In the genomic region with DNA sequence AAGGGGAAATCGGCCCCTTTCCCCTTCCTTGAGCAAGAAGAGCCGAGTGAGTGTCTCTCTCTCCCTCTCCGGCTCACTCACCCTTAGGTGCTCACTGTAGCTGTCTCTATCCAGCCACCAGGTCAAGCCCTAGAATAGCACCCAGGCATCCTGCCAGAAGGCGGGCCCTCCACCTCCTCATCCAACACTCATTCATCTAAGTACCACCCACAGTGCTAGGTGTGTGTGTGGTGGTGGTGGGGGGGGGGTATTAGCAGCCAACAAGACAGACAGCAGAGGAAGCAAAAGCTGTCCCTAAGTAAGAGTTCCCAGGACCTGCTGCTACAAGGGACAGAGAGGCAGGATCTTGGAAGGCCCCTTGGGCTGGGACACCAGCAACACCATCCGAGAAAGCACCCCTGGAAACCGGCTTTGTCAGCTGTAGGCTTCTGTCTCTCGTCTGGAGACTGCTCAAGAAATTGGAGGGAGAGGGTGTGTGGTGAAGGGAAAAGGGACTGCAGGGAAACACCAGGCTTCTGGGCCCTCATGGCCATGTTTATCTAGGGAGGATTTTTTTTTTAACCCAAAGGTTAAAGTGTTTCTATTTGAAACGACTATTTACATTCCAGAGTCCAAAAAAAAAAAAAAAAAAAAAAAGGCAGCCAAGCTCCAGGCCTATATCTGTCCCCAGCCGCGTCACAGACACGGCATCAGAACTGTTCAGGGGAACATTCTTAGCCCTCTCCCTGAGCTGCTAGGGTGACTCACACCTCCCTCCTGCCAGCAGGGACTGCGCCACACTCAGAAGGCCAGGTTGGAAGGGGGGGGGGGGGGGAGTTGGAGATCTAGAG, we compare ENCODE assay signal across 8 mouse cellular contexts. TPM values are rescaled to one million over a fixed set of nuclear protein-coding genes. Genes with fewer than 3 reads are reported as not detected.
DNase-seq lines count a peak whose midpoint lies in the region; ATAC-seq and TF ChIP-seq lines count a peak whose summit lies in the region.

No protein-coding gene starts in this region.

- no peaks in the 10 kb centered on the region for H3K27me3 ChIP-seq in C2C12 (ENCODE audit: control insufficient read depth, insufficient read depth, insufficient read length)
- H3K27me3 ChIP-seq in embryonic facial prominence, embryonic 15.5 days: no peaks in the 10 kb centered on the region
- H3K27me3 ChIP-seq in limb, embryonic 14.5 days (ENCODE audit: control insufficient read depth, insufficient read depth, low read length): no peaks in the 10 kb centered on the region
- no peaks in the 10 kb centered on the region for H3K27me3 ChIP-seq in stomach, embryonic 14.5 days (ENCODE audit: control insufficient read depth, insufficient read depth, low read length)

- peaks cover 70% of the 10 kb centered on the region for H3K79me2 ChIP-seq in C2C12 (ENCODE audit: control insufficient read depth, insufficient read depth)

- TF ChIP-seq CTCF in C2C12 (IDR thresholded peaks at IDR 0.05; ENCODE audit: control insufficient read depth, insufficient read depth, insufficient read length): no peak

- intact Hi-C loops in heart, postnatal 36 days (cut with DNase I): loop anchor here (5.0 kb wide), 2 partner anchors 216 to 234 kb away; a partner anchor contains a TSS

- H3K4me3 ChIP-seq in C2C12 (ENCODE audit: insufficient read depth, poor library complexity, severe bottlenecking): peak overlapping the region; percentile 19
- peak overlapping the region; percentile 49 for H3K4me3 ChIP-seq in embryonic facial prominence, embryonic 15.5 days (replicated peaks)
- H3K4me3 ChIP-seq in limb, embryonic 14.5 days (replicated peaks; ENCODE audit: low read length): peak overlapping the region; percentile 41
- peak overlapping the region; percentile 47; the same call in 1 of the 2 replicates for H3K4me3 ChIP-seq in stomach, embryonic 14.5 days (ENCODE audit: low read depth, low read length)

- DNase-seq in cerebellum, adult 11 months: peak; percentile 50
- no peak for DNase-seq in cerebellum, postnatal 4 days (ENCODE audit: low spot score in 2 of 2)
- peak; percentile 55 to 71 for DNase-seq in heart, postnatal 36 days
- DNase-seq in limb, embryonic 14.5 days (ENCODE audit: low spot score): no peak
- no peak for DNase-seq in thymus, postnatal 4 days

- no peak overlapping the region for H3ac ChIP-seq in C2C12 (ENCODE audit: control insufficient read depth, insufficient read length, low read depth)

- H3K4me2 ChIP-seq in embryonic facial prominence, embryonic 15.5 days (replicated peaks): peak overlapping the region; percentile 86
- H3K4me2 ChIP-seq in limb, embryonic 14.5 days (replicated peaks; ENCODE audit: low read depth, low read length, severe bottlenecking): peak overlapping the region; percentile 78
- H3K4me2 ChIP-seq in stomach, embryonic 14.5 days (replicated peaks; ENCODE audit: low read depth, low read length): peak overlapping the region; percentile 97

- no peaks in the 10 kb centered on the region for H3K9me3 ChIP-seq in embryonic facial prominence, embryonic 15.5 days (replicated peaks)
- no peaks in the 10 kb centered on the region for H3K9me3 ChIP-seq in limb, embryonic 14.5 days (ENCODE audit: control insufficient read depth, low read length)
- no peaks in the 10 kb centered on the region for H3K9me3 ChIP-seq in stomach, embryonic 14.5 days (ENCODE audit: control insufficient read depth, low read depth, low read length)

- TF ChIP-seq POLR2A in limb, embryonic 14.5 days (IDR thresholded peaks at IDR 0.05; ENCODE audit: borderline replicate concordance, extremely low read depth, insufficient read depth, insufficient read length): no peak

- H3K79me3 ChIP-seq in C2C12 (ENCODE audit: low read depth): peaks cover 41% of the 10 kb centered on the region

- no peak overlapping the region for H3K9ac ChIP-seq in embryonic facial prominence, embryonic 15.5 days
- peak overlapping the region; percentile 21; the same call in 1 of the 2 replicates for H3K9ac ChIP-seq in limb, embryonic 14.5 days (ENCODE audit: low read depth, low read length, severe bottlenecking)
- no peak overlapping the region; the same call in 1 of the 2 replicates for H3K9ac ChIP-seq in stomach, embryonic 14.5 days (replicated peaks; ENCODE audit: low read depth, low read length)

- 35% methylated on average over 12 of the region's 12 CpGs for WGBS in embryonic facial prominence, embryonic 15.5 days
- 35% methylated on average over 12 of the region's 12 CpGs for WGBS in limb, embryonic 14.5 days
- WGBS in stomach, embryonic 14.5 days: 14% methylated on average over 12 of the region's 12 CpGs

- ATAC-seq in embryonic facial prominence, embryonic 15.5 days (ENCODE audit: insufficient number of reproducible peaks, low FRiP score, low TSS enrichment, low read depth): no peak
- ATAC-seq in limb, embryonic 14.5 days (ENCODE audit: low FRiP score, low read depth): 0 out of 2 replicates have a peak, but pooled peaks have one; percentile 45
- peak; percentile 75 for ATAC-seq in stomach, embryonic 14.5 days (ENCODE audit: insufficient number of reproducible peaks, insufficient read depth, low FRiP score, low read depth)

- H3K27ac ChIP-seq in embryonic facial prominence, embryonic 15.5 days (replicated peaks): peak overlapping the region; percentile 88
- H3K27ac ChIP-seq in limb, embryonic 14.5 days (replicated peaks; ENCODE audit: low read depth, low read length): 0 out of 2 replicates have a peak overlapping the region, but pooled peaks have one; percentile 26
- H3K27ac ChIP-seq in stomach, embryonic 14.5 days (ENCODE audit: low read length): peak overlapping the region; percentile 94

- peaks cover 97% of the 10 kb centered on the region for H3K4me1 ChIP-seq in embryonic facial prominence, embryonic 15.5 days
- peaks cover 67% of the 10 kb centered on the region for H3K4me1 ChIP-seq in limb, embryonic 14.5 days (ENCODE audit: control insufficient read depth, insufficient read depth, low read length)
- peaks cover 82% of the 10 kb centered on the region for H3K4me1 ChIP-seq in stomach, embryonic 14.5 days (ENCODE audit: control insufficient read depth, insufficient read depth, low read length)

- H3K36me3 ChIP-seq in C2C12 (ENCODE audit: control insufficient read depth, insufficient read depth): no peaks in the 10 kb centered on the region
- peaks cover 7% of the 10 kb centered on the region; the same call in 1 of the 2 replicates for H3K36me3 ChIP-seq in embryonic facial prominence, embryonic 15.5 days
- peaks cover 17% of the 10 kb centered on the region; the same call in 1 of the 2 replicates for H3K36me3 ChIP-seq in limb, embryonic 14.5 days (ENCODE audit: control insufficient read depth, insufficient read depth, low read length)
- no peaks in the 10 kb centered on the region for H3K36me3 ChIP-seq in stomach, embryonic 14.5 days (ENCODE audit: control insufficient read depth, insufficient read depth, low read length)

TF ChIP-seq in C2C12, 6 proteins besides CTCF, POLR2A, EP300 and RAD21:
- TF ChIP-seq FOSL1 (IDR thresholded peaks at IDR 0.05; ENCODE audit: insufficient read depth, low read length, poor library complexity, severe bottlenecking) (peak; percentile 16), MYOD1 (IDR thresholded peaks at IDR 0.05; ENCODE audit: control insufficient read depth, insufficient read length, low read depth) (no peak), CEBPB (IDR thresholded peaks at IDR 0.05; ENCODE audit: low read depth) (no peak), USF1 (IDR thresholded peaks at IDR 0.05; ENCODE audit: low read depth) (no peak), MAX (IDR thresholded peaks at IDR 0.05) (peak; percentile 18), MYOG (IDR thresholded peaks at IDR 0.05; ENCODE audit: control insufficient read depth, extremely low read depth, insufficient read length) (no peak)

RNA-seq across cellular contexts. Expression of a gene that starts 13.7 kb away (rescaled TPM):
- 74.9 TPM for polyA plus RNA-seq in C2C12 (2012; fragmentation: generic; extraction: Trizol)
- polyA plus RNA-seq in embryonic facial prominence, embryonic 15.5 days (2015; fragmentation: Nextera tagmentation; extraction: Ambion mirVana): 105 and 106 TPM in 2 replicates
- total RNA-seq in heart, postnatal 36 days (2021): 100 to 1,000 TPM; 141 to 143 TPM
- polyA plus RNA-seq in limb, embryonic 14.5 days (2012; rRNA removed): 86.2 and 149 TPM in 2 replicates
- polyA plus RNA-seq in limb, embryonic 14.5 days (2014; fragmentation: Nextera tagmentation; extraction: Ambion mirVana): 46.7 and 57.4 TPM in 2 replicates
- polyA plus RNA-seq in stomach, embryonic 14.5 days (2014; fragmentation: Nextera tagmentation; extraction: Ambion mirVana): 41.5 and 46.4 TPM in 2 replicates

RNA-seq across cellular contexts. Expression of a gene that starts 26.9 kb away (rescaled TPM):
- 40.4 TPM for polyA plus RNA-seq in C2C12 (2012; fragmentation: generic; extraction: Trizol)
- polyA plus RNA-seq in embryonic facial prominence, embryonic 15.5 days (2015; fragmentation: Nextera tagmentation; extraction: Ambion mirVana): 29.8 and 31.7 TPM in 2 replicates
- 10 to 100 TPM; 45.1 to 47.3 TPM for total RNA-seq in heart, postnatal 36 days (2021)
- polyA plus RNA-seq in limb, embryonic 14.5 days (2012; rRNA removed): 42.7 and 60.4 TPM in 2 replicates
- polyA plus RNA-seq in limb, embryonic 14.5 days (2014; fragmentation: Nextera tagmentation; extraction: Ambion mirVana): 27.6 and 33.7 TPM in 2 replicates
- 34.4 and 36.6 TPM in 2 replicates for polyA plus RNA-seq in stomach, embryonic 14.5 days (2014; fragmentation: Nextera tagmentation; extraction: Ambion mirVana)

RNA-seq across cellular contexts. Expression of a gene that starts 31.2 kb away (rescaled TPM):
- polyA plus RNA-seq in C2C12 (2012; fragmentation: generic; extraction: Trizol): 43.0 TPM
- polyA plus RNA-seq in embryonic facial prominence, embryonic 15.5 days (2015; fragmentation: Nextera tagmentation; extraction: Ambion mirVana): 113 and 128 TPM in 2 replicates
- total RNA-seq in heart, postnatal 36 days (2021): 10 to 100 TPM; 44.7 to 52.6 TPM
- 38.5 and 40.0 TPM in 2 replicates for polyA plus RNA-seq in limb, embryonic 14.5 days (2012; rRNA removed)
- 83.8 and 86.0 TPM in 2 replicates for polyA plus RNA-seq in limb, embryonic 14.5 days (2014; fragmentation: Nextera tagmentation; extraction: Ambion mirVana)
- polyA plus RNA-seq in stomach, embryonic 14.5 days (2014; fragmentation: Nextera tagmentation; extraction: Ambion mirVana): 88.2 and 88.5 TPM in 2 replicates

RNA-seq across cellular contexts. Expression of a gene that starts 32.4 kb away (rescaled TPM):
- 12.0 TPM for polyA plus RNA-seq in C2C12 (2012; fragmentation: generic; extraction: Trizol)
- polyA plus RNA-seq in embryonic facial prominence, embryonic 15.5 days (2015; fragmentation: Nextera tagmentation; extraction: Ambion mirVana): 13.6 and 16.0 TPM in 2 replicates
- under 1 TPM; 0.14 to 0.25 TPM for total RNA-seq in heart, postnatal 36 days (2021)
- polyA plus RNA-seq in limb, embryonic 14.5 days (2012; rRNA removed): 14.2 and 15.4 TPM in 2 replicates
- 11.8 and 11.9 TPM in 2 replicates for polyA plus RNA-seq in limb, embryonic 14.5 days (2014; fragmentation: Nextera tagmentation; extraction: Ambion mirVana)
- 11.4 and 11.8 TPM in 2 replicates for polyA plus RNA-seq in stomach, embryonic 14.5 days (2014; fragmentation: Nextera tagmentation; extraction: Ambion mirVana)

RNA-seq across cellular contexts. Expression of a gene that starts 52.3 kb away (rescaled TPM):
- not detected for polyA plus RNA-seq in C2C12 (2012; fragmentation: generic; extraction: Trizol)
- polyA plus RNA-seq in embryonic facial prominence, embryonic 15.5 days (2015; fragmentation: Nextera tagmentation; extraction: Ambion mirVana): 0.12 and 0.26 TPM in 2 replicates
- total RNA-seq in heart, postnatal 36 days (2021): 1 to 10 TPM in 1 of 2 experiments, under 1 TPM in 1; 0.73 to 1.1 TPM
- polyA plus RNA-seq in limb, embryonic 14.5 days (2012; rRNA removed): 2.2 and 2.8 TPM in 2 replicates
- 0.25 and 0.48 TPM in 2 replicates for polyA plus RNA-seq in limb, embryonic 14.5 days (2014; fragmentation: Nextera tagmentation; extraction: Ambion mirVana)
- polyA plus RNA-seq in stomach, embryonic 14.5 days (2014; fragmentation: Nextera tagmentation; extraction: Ambion mirVana): not detected in 2 replicates

Comparison
In these comparisons a context has a peak if more than half of its experiments do, and no peak if none do; other contexts are left out.
1. DNase-seq: peak in cerebellum, adult 11 months (single experiment) and heart, postnatal 36 days (2 of 2); none in cerebellum, postnatal 4 days (0 of 2), limb, embryonic 14.5 days (single experiment) and thymus, postnatal 4 days (single experiment).
2. H3K27ac ChIP-seq: peak in every context shown above with its lines; median percentile 94 in stomach, embryonic 14.5 days; 88 in embryonic facial prominence, embryonic 15.5 days; 26 in limb, embryonic 14.5 days.
3. Peak in every context shown above with its lines, with median percentiles within 50 percentile points of each other: H3K4me3 ChIP-seq and H3K4me2 ChIP-seq.